Mouse (Mus musculus) T-helper 17 cell (primary cell): Measurements from ENCODE around the gene Hoxa13.

Experiments
- in situ Hi-C, 2 experiments: fragments of 300-600 bp; cut with MboI, MseI; formaldehyde crosslinking; loops; 1 replicate in 1 of 2; 2 replicates in 1 of 2; pipeline ENCODE4 v1.15.1; 2025; ENCODE audit warnings: high pct_unique_total_duplicates in 2 of 2

The Hoxa13 gene

DNA sequence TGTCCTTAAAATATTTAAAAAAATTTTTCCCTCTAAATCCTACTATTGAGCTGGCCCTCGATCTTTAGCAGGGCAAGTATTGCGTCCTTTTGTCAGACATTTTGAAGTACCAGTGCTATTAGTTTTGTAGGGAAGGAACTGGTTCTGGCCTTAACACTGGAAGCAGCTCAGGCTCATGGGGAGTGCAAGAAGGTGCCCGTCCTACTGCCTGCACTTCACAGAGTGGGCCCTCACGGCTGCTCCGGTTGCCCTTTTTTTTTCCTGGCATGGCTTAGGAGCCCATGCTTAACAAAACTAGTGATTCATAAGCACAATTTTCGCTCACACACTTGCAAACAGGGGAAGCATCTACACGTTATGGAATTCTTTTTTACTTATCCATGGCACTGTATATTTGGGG lies 21.7 kb downstream of the Hoxa13 start:
- in situ Hi-C loops, result no loop called here

GRCm38 (mm10) chr6:52238155-52238545 lies 22.5 kb downstream of the Hoxa13 start:
- in situ Hi-C loops, result no loop called here

GRCm38 (mm10) chr6:52237346-52238154 lies 23.1 kb downstream of the Hoxa13 start:
- in situ Hi-C loops, result no loop called here

DNA sequence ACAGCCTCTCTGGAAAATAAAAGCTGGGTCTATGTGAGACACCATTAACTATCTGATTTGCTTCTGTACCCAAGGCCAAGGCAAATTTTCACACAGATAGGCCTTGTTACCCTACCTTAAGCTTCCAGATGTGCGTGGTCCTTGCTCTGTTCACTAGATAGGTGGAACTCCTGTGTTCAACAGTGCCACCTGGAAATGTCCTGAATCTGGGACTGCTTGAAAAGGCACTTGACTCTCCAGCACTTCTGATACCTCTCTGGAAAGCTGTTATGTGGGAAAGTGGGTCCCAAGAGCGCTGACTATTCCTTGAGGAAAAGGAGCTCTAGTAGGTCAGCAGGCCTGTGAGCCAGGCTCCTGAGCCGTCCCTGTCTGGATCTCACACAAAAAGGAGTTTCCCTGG lies 23.9 kb downstream of the Hoxa13 start:
- in situ Hi-C loops, result no loop called here

DNA sequence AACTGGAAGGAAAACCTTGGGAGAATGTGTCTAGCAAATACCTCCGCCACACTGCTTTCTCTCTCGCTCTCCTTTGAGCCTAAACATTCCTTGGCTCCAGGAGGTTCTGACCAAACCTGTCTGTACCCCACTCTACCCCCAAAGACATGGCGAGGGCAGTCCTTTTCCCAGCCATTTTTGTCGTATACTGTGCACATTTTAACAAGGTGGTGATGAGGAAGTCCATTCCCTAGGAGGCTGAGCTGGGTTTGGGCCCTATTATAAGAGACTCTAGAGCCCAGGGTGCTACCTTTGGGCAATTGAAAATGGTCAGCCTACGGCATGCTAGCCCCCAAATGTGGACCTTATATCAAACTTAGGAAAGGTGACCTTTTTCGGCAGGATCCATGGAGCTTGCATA lies 24.8 kb downstream of the Hoxa13 start:
- in situ Hi-C loops, result no loop called here

DNA sequence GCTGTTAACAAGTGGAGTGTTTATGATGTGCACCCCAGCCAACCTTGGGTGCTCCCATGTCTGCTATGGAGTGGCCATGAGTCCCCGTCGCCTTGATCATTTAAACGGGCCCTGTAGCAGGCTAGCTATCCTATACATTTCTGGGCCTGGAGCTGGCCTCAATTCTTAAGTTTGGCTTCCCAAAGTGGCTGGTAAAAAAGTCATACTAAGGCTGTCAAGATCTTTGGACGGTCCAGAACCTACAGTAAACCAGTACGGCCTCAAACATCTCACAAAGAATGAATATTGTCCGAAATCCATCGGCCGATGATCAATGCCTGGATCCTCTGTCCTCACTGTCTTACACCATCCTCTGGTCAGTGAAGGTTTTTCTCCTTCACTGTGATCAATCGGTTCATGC lies 25.4 kb downstream of the Hoxa13 start:
- in situ Hi-C loops, result no loop called here

- in situ Hi-C loops, result no loop called here
Measured at GRCm38 (mm10) chr6:52234428-52235140, 26.1 kb downstream of the Hoxa13 start.

DNA sequence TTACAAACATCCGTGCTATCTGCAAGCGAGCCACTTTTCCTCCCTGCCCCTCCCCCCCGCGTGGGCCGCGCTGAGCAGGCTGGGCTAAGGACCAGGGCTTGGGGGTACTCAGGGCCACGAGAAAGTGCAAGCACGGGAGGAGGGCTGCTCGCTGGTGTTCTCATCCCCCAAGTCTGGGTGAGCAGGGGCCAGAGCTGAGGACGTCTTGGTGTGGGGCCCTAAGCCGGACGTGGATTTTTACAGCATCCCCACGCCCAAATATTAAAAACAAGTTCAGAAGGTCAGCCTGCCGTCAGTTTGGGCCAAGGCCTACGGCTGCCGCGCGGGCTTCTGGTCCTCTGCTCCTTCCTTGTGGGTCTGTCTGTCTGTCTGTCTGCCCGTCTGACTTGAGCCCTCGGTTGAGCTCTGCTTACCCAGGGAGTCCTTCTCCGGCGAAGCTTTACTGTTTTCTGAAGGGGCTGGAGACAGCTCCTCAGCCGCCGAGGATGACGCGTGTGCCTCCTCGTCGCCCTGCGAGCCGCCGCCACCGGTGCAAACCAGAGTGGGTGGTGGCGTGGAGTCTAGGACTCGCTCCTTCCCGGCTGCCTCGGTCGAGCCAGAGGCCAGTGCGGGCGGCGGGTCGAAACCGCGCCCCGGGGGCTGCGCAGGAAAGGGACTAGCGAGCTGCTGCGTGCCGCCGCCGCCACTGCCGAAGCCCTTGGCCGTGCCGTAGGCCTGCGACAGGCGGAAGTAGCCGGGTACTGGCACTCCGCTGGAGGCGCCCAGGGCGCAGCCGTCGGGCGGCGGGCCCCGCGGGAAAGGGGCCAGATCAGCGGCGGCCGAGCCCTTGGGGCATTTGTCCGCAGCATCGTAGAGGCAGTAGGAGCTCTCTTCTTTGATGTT lies 26.9 kb downstream of the Hoxa13 start:
- in situ Hi-C loops, result no loop called here

- in situ Hi-C loops, result no loop called here
Measured at GRCm38 (mm10) chr6:52232984-52233545, 27.6 kb downstream of the Hoxa13 start.

DNA sequence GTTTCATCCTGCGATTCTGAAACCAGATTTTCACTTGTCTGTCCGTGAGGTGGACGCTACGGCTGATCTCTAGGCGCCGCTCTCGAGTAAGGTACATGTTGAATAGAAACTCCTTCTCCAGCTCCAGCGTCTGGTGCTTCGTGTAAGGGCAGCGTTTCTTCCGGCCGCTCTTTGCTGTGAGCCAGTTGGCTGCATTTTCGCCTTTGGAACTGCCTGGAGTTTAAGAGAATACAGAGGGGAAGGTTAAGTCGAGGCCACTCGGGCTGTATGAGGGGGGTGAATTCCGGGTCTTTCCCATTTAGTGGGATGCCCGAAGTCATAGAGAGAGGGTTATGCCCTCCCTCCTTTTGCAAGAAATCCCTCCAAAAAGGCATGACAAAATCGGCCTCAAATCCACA lies 28.1 kb downstream of the Hoxa13 start:
- in situ Hi-C loops, result no loop called here

GRCm38 (mm10) chr6:52231885-52232567 lies 28.7 kb downstream of the Hoxa13 start:
- in situ Hi-C loops, result no loop called here

- in situ Hi-C loops, result no loop called here
Measured at GRCm38 (mm10) chr6:52230516-52231165, 30.0 kb downstream of the Hoxa13 start, which contains the start of gene Hoxa9. Gene Hoxa9, minus strand, starts transcription at chr6:52231089.

DNA sequence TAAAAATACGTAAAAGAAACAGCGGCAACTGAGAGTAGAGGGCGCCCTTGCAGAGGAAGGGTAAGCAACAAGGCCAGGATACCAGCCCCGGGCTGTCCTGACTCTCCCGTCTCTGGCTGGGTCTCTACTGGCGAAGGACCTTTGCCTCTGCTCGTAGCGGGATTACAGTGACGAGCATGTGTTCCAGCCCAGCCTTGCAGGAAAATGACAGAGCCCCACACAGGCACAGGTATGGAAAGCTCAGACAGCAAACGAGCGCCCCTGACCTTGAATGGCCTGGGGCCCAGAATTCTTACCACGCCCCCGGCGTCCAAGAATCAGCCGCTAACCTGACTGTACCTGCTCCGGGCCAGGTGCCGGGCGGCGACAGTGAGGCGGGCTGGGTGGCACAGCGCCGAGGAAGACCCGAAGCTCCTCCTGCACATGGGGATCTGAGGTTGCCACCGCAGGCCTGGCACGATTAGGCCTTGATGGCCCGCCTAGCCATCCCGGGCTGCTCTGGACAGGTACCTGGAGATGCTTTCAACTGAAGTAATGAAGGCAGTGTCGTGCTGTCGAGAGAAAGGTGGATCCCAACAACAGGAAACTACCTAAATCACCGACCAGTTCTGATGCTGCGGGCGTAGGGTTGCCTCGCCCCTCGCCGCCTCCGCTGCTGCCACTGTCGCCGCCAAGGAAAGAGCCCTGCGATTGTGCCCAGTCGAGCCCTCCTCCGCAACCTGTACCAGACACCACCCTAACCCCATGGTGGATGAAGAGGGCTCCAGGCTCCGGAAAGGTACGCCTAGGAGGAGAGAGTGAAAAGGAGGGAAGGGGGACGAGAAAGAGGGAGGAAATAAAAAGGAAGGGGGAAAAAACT lies 30.9 kb downstream of the Hoxa13 start:
- in situ Hi-C loops, result loop anchor here (10.0 kb wide), 6 partner anchors 385 to 1055 kb away; no protein-coding TSS in a partner anchor

- in situ Hi-C loops, result loop anchor here (10.0 kb wide), 6 partner anchors 384 to 1054 kb away; no protein-coding TSS in a partner anchor
Measured at GRCm38 (mm10) chr6:52228475-52229465, 31.9 kb downstream of the Hoxa13 start.

GRCm38 (mm10) chr6:52227470-52228222 lies 33.0 kb downstream of the Hoxa13 start:
- in situ Hi-C loops, result loop anchor here (10.0 kb wide), 6 partner anchors 383 to 1053 kb away; no protein-coding TSS in a partner anchor

DNA sequence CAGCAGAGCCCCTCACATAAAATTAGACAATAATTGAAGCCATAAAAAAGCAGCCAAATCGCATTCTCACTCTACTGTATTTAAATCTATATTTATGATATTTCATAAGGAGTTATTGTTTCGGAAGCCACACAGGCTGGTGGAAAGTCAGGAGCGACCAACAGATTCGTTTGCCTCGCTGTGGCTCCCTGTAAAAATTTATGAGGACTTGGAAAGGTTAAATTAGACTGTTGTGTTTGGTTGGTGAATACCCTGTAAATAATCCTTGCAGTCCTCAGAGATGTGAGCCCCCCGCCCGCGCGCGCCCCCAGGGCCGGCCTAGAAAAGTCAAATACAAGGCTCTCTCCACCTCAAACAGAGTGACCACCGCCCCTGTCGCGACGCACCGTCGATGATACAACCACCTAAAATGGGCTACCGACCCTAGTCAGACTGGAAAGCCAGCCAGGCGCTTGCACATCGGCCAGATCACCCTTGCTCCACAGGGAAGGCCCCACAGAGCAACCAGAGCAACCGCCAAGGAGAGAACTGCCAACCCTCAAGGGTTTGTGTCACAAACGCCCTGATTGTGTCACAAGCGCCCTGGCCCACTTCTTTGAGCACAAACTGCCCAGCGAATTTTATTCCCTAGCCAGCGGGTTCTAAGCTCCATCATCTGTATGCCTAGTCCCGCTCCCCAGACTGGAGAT lies 34.0 kb downstream of the Hoxa13 start:
- in situ Hi-C loops, result loop anchor here (10.0 kb wide), 6 partner anchors 382 to 1052 kb away; no protein-coding TSS in a partner anchor
